Mouse (Mus musculus): ENCODE measurements around the gene Dusp28. TPM values are rescaled to one million over a fixed set of nuclear protein-coding genes. Genes with fewer than 3 reads are reported as not detected.

Dusp28 gene
- 12.5 and 13.7 TPM in 2 replicates for polyA plus RNA-seq (2014; fragmentation: Nextera tagmentation; extraction: Ambion mirVana)

DNA sequence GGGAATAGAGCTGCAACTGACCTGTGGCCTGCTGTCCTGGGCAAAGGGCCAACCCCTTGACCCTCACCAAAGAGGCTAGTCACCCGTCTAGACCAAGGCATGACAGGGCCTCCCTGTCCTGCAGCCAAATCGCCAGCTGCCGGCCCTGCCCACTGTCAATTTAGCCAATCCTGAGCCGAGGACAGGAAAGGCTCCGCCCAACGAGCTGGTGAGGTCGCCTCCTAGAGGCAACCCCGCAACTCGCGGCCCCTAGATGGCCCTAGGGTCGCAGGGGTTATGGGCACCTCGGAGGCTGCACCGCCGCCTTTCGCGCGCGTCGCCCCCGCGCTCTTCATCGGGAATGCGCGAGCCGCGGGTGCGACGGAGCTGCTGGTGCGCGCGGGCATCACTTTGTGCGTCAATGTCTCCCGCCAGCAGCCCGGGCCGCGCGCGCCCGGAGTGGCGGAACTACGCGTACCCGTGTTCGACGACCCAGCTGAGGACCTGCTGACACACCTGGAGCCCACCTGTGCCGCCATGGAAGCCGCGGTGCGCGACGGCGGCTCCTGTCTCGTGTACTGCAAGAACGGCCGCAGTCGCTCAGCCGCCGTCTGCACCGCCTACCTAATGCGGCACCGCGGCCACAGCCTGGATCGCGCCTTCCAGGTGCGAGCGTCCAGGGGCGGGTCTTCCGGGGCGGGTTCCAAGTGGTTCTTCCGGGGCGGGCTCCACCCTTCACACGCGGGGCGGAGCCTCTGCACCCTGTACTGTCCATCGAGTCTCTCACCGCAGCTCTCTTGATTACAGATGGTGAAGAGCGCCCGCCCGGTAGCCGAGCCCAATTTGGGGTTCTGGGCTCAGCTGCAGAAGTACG is at the start of gene Dusp28:
Dusp28 (plus strand) TSS at position 203 of the 853 bp plus-strand sequence.
- Histone ChIP-seq H3K4me2 (replicated peaks; ENCODE audit: low read depth, low read length) (peak within 1 kb of the TSS; percentile 81), H3K27ac (ENCODE audit: low read depth, low read length) (peak within 1 kb of the TSS; percentile 79), H3K9me3 (ENCODE audit: control insufficient read depth, low read length) (no peaks in the 10 kb centered on the region), H3K36me3 (ENCODE audit: control insufficient read depth, insufficient read depth, low read length) (no peaks in the 10 kb centered on the region), H3K9ac (ENCODE audit: low read depth, low read length) (peak within 1 kb of the TSS; percentile 80), H3K4me1 (ENCODE audit: control insufficient read depth, insufficient read depth, low read length) (peaks cover 28% of the 10 kb centered on the region; the same call in 1 of the 2 replicates), H3K27me3 (ENCODE audit: control insufficient read depth, insufficient read depth, low read length) (no peaks in the 10 kb centered on the region), H3K4me3 (ENCODE audit: low read length) (peak within 1 kb of the TSS; percentile 83)
- WGBS = under 1% methylated on average over 81 of the region's 81 CpGs
- ATAC-seq (ENCODE audit: low FRiP score, low TSS enrichment) = peak; percentile 91

DNA sequence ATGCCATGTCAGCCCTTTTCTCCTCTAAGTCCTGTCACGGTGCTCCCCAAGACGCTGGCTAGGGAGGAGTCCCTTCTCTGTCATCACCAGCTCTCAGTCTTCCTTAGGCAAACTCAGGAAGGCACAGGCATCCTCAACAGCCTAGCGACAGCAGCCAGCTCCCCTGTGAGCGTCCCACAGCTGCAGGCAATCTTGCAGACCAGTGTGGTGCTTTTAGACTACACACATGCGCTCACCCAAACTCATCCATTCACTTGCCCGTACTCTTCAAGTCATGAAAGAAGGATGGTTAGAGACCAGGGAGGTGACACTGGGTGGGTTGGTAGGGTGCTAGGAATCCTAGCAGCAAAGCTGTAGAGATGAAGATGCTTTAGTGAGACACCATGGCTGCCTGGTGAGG is 45.3 kb upstream of the Dusp28 start:
- no peak overlapping the region for H3K9ac ChIP-seq (ENCODE audit: low read depth, low read length)
- H3K4me2 ChIP-seq (replicated peaks; ENCODE audit: low read depth, low read length) = no peak overlapping the region
- no peaks in the 10 kb centered on the region for H3K4me1 ChIP-seq (ENCODE audit: control insufficient read depth, insufficient read depth, low read length)
- H3K4me3 ChIP-seq (ENCODE audit: low read length) = no peak overlapping the region
- H3K36me3 ChIP-seq (ENCODE audit: control insufficient read depth, insufficient read depth, low read length) = peaks cover 27% of the 10 kb centered on the region
- H3K27ac ChIP-seq (ENCODE audit: low read depth, low read length) = no peak overlapping the region
- 77% methylated on average over 6 of the region's 6 CpGs for WGBS
- no peak for ATAC-seq (ENCODE audit: low FRiP score, low TSS enrichment)
- H3K27me3 ChIP-seq (ENCODE audit: control insufficient read depth, insufficient read depth, low read length) = no peaks in the 10 kb centered on the region
- no peaks in the 10 kb centered on the region for H3K9me3 ChIP-seq (ENCODE audit: control insufficient read depth, low read length)

DNA sequence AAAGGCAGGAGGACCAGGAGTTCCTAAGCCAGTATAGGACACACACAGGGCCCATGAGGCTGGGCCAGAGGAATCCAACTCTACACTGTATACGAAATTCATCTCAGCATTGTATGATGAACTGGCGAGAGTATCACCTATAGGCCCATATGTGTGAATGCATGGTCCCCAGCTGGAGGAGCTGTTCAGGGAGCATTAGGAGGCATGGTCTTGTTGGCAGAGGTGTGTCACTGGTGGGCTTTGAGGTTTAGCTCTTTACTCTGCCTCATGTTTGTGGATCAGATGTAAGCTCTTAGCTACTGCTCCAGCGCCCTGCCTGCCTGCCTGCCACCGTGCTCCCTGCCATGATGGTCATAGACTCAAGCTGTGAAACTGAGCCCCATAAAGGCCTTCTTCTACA is 43.5 kb upstream of the Dusp28 start:
- no peak for ATAC-seq (ENCODE audit: low FRiP score, low TSS enrichment)
- peaks cover 10% of the 10 kb centered on the region for H3K36me3 ChIP-seq (ENCODE audit: control insufficient read depth, insufficient read depth, low read length)
- no peak overlapping the region for H3K4me2 ChIP-seq (replicated peaks; ENCODE audit: low read depth, low read length)
- WGBS = 92% methylated on average over 4 of the region's 4 CpGs
- no peaks in the 10 kb centered on the region for H3K9me3 ChIP-seq (ENCODE audit: control insufficient read depth, low read length)
- no peaks in the 10 kb centered on the region for H3K27me3 ChIP-seq (ENCODE audit: control insufficient read depth, insufficient read depth, low read length)
- no peaks in the 10 kb centered on the region for H3K4me1 ChIP-seq (ENCODE audit: control insufficient read depth, insufficient read depth, low read length)
- no peak overlapping the region for H3K4me3 ChIP-seq (ENCODE audit: low read length)
- no peak overlapping the region for H3K27ac ChIP-seq (ENCODE audit: low read depth, low read length)
- no peak overlapping the region for H3K9ac ChIP-seq (ENCODE audit: low read depth, low read length)

DNA sequence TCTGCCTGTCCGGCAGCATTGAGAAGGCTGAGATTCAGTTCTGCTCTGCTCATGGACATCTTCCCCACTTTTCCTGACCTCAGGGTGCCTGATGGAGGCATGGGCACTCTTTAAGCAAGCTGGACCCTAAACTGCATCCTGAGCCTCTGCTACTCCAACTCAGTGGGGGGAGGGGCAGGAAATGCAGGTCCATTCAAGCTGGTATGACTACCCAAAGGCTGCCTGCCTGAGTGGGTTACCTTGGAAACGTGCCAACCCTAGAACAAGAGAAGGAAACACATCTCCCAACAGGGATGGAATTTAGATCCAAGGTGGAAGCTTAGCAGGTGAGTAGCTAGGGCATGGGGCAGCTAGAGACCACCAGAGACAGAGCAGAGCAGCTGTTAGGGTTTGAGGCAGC is 40.6 kb upstream of the Dusp28 start:
- no peaks in the 10 kb centered on the region for H3K36me3 ChIP-seq (ENCODE audit: control insufficient read depth, insufficient read depth, low read length)
- no peak overlapping the region for H3K4me3 ChIP-seq (ENCODE audit: low read length)
- no peak overlapping the region for H3K27ac ChIP-seq (ENCODE audit: low read depth, low read length)
- H3K4me2 ChIP-seq (replicated peaks; ENCODE audit: low read depth, low read length) = no peak overlapping the region
- H3K9ac ChIP-seq (ENCODE audit: low read depth, low read length) = no peak overlapping the region
- no peaks in the 10 kb centered on the region for H3K4me1 ChIP-seq (ENCODE audit: control insufficient read depth, insufficient read depth, low read length)
- WGBS = 64% methylated on average over 2 of the region's 2 CpGs
- ATAC-seq (ENCODE audit: low FRiP score, low TSS enrichment) = no peak
- 0 out of 2 replicates have a peak, but pooled peaks cover 2% of the 10 kb centered on the region for H3K9me3 ChIP-seq (ENCODE audit: control insufficient read depth, low read length)
- H3K27me3 ChIP-seq (ENCODE audit: control insufficient read depth, insufficient read depth, low read length) = no peaks in the 10 kb centered on the region

DNA sequence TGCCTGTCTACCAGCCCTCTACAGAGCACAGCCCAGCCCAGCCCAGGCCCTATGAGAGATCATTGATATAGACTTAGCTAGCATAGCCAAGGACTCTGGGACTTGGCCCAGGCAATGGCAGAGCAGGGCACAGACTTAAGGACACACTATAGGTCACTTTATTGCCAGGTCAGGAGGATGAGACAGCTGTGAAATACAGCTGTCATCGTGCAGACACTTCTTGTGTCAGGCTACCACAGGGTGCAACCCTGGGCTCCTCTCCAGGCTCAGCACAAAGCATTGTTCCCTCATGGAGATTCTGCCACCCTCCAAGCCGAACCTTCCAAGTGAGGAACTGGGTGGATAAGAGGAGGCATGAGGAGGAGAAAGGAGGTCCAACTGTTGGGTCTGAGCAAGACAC is 36.8 kb upstream of the Dusp28 start:
- H3K4me3 ChIP-seq (ENCODE audit: low read length) = no peak overlapping the region
- H3K9me3 ChIP-seq (ENCODE audit: control insufficient read depth, low read length) = 0 out of 2 replicates have a peak, but pooled peaks cover 2% of the 10 kb centered on the region
- no peak overlapping the region for H3K27ac ChIP-seq (ENCODE audit: low read depth, low read length)
- no peak overlapping the region for H3K4me2 ChIP-seq (replicated peaks; ENCODE audit: low read depth, low read length)
- H3K4me1 ChIP-seq (ENCODE audit: control insufficient read depth, insufficient read depth, low read length) = no peaks in the 10 kb centered on the region
- H3K9ac ChIP-seq (ENCODE audit: low read depth, low read length) = no peak overlapping the region
- no peaks in the 10 kb centered on the region for H3K27me3 ChIP-seq (ENCODE audit: control insufficient read depth, insufficient read depth, low read length)
- no peak for ATAC-seq (ENCODE audit: low FRiP score, low TSS enrichment)
- WGBS = 87% methylated on average over 2 of the region's 2 CpGs
- no peaks in the 10 kb centered on the region for H3K36me3 ChIP-seq (ENCODE audit: control insufficient read depth, insufficient read depth, low read length)

DNA sequence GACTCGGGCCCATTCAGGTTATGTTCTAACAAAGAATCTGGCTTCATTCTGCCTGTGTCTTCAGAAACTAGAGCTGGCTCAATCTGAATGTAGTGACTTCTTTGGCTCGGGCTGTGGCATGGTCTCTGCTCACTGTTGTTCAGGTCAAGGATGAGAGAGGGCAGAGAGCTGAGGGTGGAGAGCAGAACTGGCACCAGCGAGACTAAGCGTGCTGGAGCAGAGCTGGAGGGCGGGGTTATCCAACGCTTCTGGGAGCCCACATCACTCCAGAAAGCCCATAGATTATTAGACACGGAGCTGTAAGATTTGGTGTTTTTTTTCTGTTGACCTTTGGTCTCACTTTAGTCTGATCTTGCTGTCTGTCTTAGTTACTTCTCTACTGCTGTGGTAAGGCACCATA is 34.1 kb upstream of the Dusp28 start:
- no peaks in the 10 kb centered on the region for H3K36me3 ChIP-seq (ENCODE audit: control insufficient read depth, insufficient read depth, low read length)
- H3K4me2 ChIP-seq (replicated peaks; ENCODE audit: low read depth, low read length) = no peak overlapping the region
- no peak overlapping the region for H3K27ac ChIP-seq (ENCODE audit: low read depth, low read length)
- no peak overlapping the region for H3K4me3 ChIP-seq (ENCODE audit: low read length)
- H3K9me3 ChIP-seq (ENCODE audit: control insufficient read depth, low read length) = 0 out of 2 replicates have a peak, but pooled peaks cover 2% of the 10 kb centered on the region
- no peak overlapping the region for H3K9ac ChIP-seq (ENCODE audit: low read depth, low read length)
- no peaks in the 10 kb centered on the region for H3K27me3 ChIP-seq (ENCODE audit: control insufficient read depth, insufficient read depth, low read length)
- H3K4me1 ChIP-seq (ENCODE audit: control insufficient read depth, insufficient read depth, low read length) = no peaks in the 10 kb centered on the region; the same call in 1 of the 2 replicates
- 77% methylated on average over 7 of the region's 7 CpGs for WGBS
- no peak for ATAC-seq (ENCODE audit: low FRiP score, low TSS enrichment)

DNA sequence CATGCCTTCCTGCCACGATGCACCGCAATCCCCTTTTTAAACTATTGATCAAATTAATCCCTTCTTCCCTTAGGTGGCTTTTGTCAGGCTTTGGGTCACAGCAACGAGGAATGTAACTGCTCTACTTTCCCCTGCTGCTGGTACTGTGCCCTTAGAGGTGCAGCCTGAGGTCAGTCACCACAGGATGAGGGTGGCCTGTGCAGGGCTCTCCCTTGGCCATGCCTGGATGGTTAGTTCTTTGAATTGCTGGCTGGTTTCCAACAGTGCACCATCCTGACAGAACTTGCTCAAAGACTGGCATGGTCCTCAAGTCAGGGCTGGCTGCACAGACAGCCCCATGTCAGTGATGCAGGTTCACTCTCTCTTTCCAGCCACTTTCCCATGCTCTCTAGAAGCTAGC is 32.8 kb upstream of the Dusp28 start:
- 84% methylated on average over 3 of the region's 3 CpGs for WGBS
- no peaks in the 10 kb centered on the region for H3K9me3 ChIP-seq (ENCODE audit: control insufficient read depth, low read length)
- no peak overlapping the region for H3K4me2 ChIP-seq (replicated peaks; ENCODE audit: low read depth, low read length)
- H3K27me3 ChIP-seq (ENCODE audit: control insufficient read depth, insufficient read depth, low read length) = no peaks in the 10 kb centered on the region
- no peaks in the 10 kb centered on the region for H3K36me3 ChIP-seq (ENCODE audit: control insufficient read depth, insufficient read depth, low read length)
- H3K4me1 ChIP-seq (ENCODE audit: control insufficient read depth, insufficient read depth, low read length) = peaks cover 3% of the 10 kb centered on the region; the same call in 1 of the 2 replicates
- no peak overlapping the region for H3K9ac ChIP-seq (ENCODE audit: low read depth, low read length)
- H3K27ac ChIP-seq (ENCODE audit: low read depth, low read length) = no peak overlapping the region
- H3K4me3 ChIP-seq (ENCODE audit: low read length) = no peak overlapping the region
- ATAC-seq (ENCODE audit: low FRiP score, low TSS enrichment) = no peak

DNA sequence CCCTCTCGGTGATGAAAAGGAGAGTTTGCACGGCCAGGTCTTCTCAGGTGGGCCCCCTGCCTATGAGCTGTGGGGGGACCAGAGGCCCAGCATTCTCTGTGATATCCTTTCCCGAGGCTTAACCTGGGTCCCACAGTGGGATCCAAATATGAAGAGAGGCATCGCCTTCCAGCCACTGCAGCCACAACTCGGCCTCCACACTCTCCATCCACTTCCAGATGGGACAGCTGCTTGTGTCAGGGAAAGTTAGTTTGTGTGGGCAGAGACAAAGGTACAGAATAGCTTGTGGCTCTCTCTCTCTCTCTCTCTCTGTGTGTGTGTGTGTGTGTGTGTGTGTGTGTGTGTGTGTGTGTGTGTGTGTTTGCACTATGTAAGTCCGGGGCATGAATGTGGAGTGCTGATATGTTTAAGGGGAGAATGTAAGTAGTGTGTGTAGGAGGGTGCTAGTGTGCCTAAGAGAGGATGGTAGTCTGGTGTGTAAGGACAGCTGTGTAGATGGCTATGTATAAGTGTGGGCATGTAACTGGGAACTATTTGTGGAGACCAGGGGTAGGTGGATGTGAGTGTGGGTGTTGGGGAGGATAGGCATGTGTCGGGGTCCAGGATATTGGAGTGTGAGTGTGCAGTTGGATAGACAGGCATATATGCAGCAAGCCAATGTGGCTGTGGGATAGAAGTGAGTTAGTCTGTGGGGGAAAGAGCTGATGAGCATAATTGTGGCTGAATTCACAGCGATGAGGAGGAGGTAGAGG is 31.2 kb upstream of the Dusp28 start:
- Histone ChIP-seq H3K4me1 (ENCODE audit: control insufficient read depth, insufficient read depth, low read length) (peaks cover 3% of the 10 kb centered on the region; the same call in 1 of the 2 replicates), H3K4me2 (replicated peaks; ENCODE audit: low read depth, low read length) (no peak overlapping the region), H3K36me3 (ENCODE audit: control insufficient read depth, insufficient read depth, low read length) (no peaks in the 10 kb centered on the region), H3K27ac (ENCODE audit: low read depth, low read length) (no peak overlapping the region), H3K4me3 (ENCODE audit: low read length) (no peak overlapping the region), H3K9ac (ENCODE audit: low read depth, low read length) (no peak overlapping the region), H3K27me3 (ENCODE audit: control insufficient read depth, insufficient read depth, low read length) (no peaks in the 10 kb centered on the region), H3K9me3 (ENCODE audit: control insufficient read depth, low read length) (no peaks in the 10 kb centered on the region)
- ATAC-seq (ENCODE audit: low FRiP score, low TSS enrichment) = no peak
- WGBS = 91% methylated on average over 8 of the region's 8 CpGs
